23 mouse cellular contexts compared by ENCODE assay signal in genomic region chr6:108130718-108131117, GRCm38 (mm10). TPM values are rescaled to one million over a fixed set of nuclear protein-coding genes. Genes with fewer than 3 reads are reported as not detected.
DNase-seq lines count a peak whose midpoint lies in the region; ATAC-seq lines count a peak whose summit lies in the region.
"Had no signal": no experiment of that assay in that cellular context is flagged by ENCODE, and none has a peak within 500 bp of the region (broad histone marks: within the 10 kb centered on the region; RNA-seq: fewer than 3 reads in every experiment).

No protein-coding gene starts in this region.

- no peak overlapping the region for H3K4me2 ChIP-seq in forebrain, embryonic 16.5 days (ENCODE audit: low read length)
- no peak overlapping the region for H3K4me2 ChIP-seq in forebrain, embryonic 14.5 days (ENCODE audit: low read length)
- H3K4me2 ChIP-seq: forebrain, embryonic 15.5 days; heart, embryonic 13.5 days; hindbrain, embryonic 12.5 days had no signal

- ATAC-seq in forebrain, embryonic 16.5 days: peak; percentile 63
- no peak for ATAC-seq in forebrain, embryonic 14.5 days
- ATAC-seq: activated CD4-positive, CD25-positive, alpha-beta regulatory T cell, adult 4 months; forebrain, embryonic 15.5 days; hindbrain, embryonic 16.5 days; inflammation-experienced regulatory T-cells, adult 6 months; intestine, postnatal 0 days; Patski had no signal

- no peak for DNase-seq in forebrain, embryonic 14.5 days (ENCODE audit: low spot score)
- DNase-seq in heart, adult 11 months: peak; percentile 51
- no peak for DNase-seq in heart, adult 9 months (ENCODE audit: low spot score in 2 of 2)
- DNase-seq in right cerebral cortex, adult 18-20 months: peak; percentile 63
- no peak for DNase-seq in right cerebral cortex, postnatal 14 days
- peak; percentile 49 to 61 for DNase-seq in left cerebral cortex, postnatal 14 days (ENCODE audit: low spot score in 2 of 2)
- no peak for DNase-seq in adrenal gland, postnatal 10 days
- DNase-seq: adrenal gland, postnatal 25 days; cerebellum, adult 11-12 months; cerebellum, postnatal 10 days; gastrocnemius, postnatal 14 days; heart, postnatal 4 days had no signal

- no peak overlapping the region for H3K4me3 ChIP-seq in forebrain, embryonic 16.5 days (replicated peaks; ENCODE audit: low read length)
- no peak overlapping the region for H3K4me3 ChIP-seq in forebrain, embryonic 14.5 days (ENCODE audit: low read depth, low read length)
- H3K4me3 ChIP-seq: embryonic facial prominence, embryonic 10.5 days; forebrain, embryonic 15.5 days; heart, embryonic 13.5 days; hindbrain, embryonic 12.5 days had no signal

- no peak overlapping the region for H3K9ac ChIP-seq in forebrain, embryonic 16.5 days (replicated peaks; ENCODE audit: low read depth, low read length)
- no peak overlapping the region for H3K9ac ChIP-seq in forebrain, embryonic 14.5 days (ENCODE audit: low read length)
- H3K9ac ChIP-seq: forebrain, embryonic 15.5 days; heart, embryonic 13.5 days; hindbrain, embryonic 12.5 days had no signal

- H3K27me3 ChIP-seq in forebrain, embryonic 16.5 days (replicated peaks; ENCODE audit: control insufficient read depth, insufficient read depth, low read length): no peaks in the 10 kb centered on the region
- no peaks in the 10 kb centered on the region for H3K27me3 ChIP-seq in forebrain, embryonic 14.5 days (replicated peaks; ENCODE audit: control insufficient read depth, insufficient read depth, low read length)
- H3K27me3 ChIP-seq: CH12.LX; forebrain, embryonic 15.5 days; heart, embryonic 13.5 days; hindbrain, embryonic 12.5 days; Patski had no signal

- H3K4me1 ChIP-seq in forebrain, embryonic 16.5 days (replicated peaks; ENCODE audit: control insufficient read depth, insufficient read depth, low read length): no peaks in the 10 kb centered on the region
- no peaks in the 10 kb centered on the region for H3K4me1 ChIP-seq in forebrain, embryonic 14.5 days (ENCODE audit: control insufficient read depth, insufficient read depth, low read length)
- H3K4me1 ChIP-seq: embryonic facial prominence, embryonic 10.5 days; forebrain, embryonic 15.5 days; hindbrain, embryonic 12.5 days had no signal

- no peaks in the 10 kb centered on the region for H3K9me3 ChIP-seq in forebrain, embryonic 16.5 days (ENCODE audit: control insufficient read depth, low read length)
- H3K9me3 ChIP-seq in forebrain, embryonic 14.5 days (replicated peaks; ENCODE audit: control insufficient read depth, low read length): no peaks in the 10 kb centered on the region
- H3K9me3 ChIP-seq: embryonic facial prominence, embryonic 10.5 days; forebrain, embryonic 15.5 days; heart, embryonic 13.5 days; hindbrain, embryonic 12.5 days had no signal

- no peaks in the 10 kb centered on the region for H3K36me3 ChIP-seq in forebrain, embryonic 16.5 days (ENCODE audit: control insufficient read depth, insufficient read depth)
- H3K36me3 ChIP-seq in forebrain, embryonic 14.5 days (ENCODE audit: control insufficient read depth, insufficient read depth, low read length): no peaks in the 10 kb centered on the region
- H3K36me3 ChIP-seq: embryonic facial prominence, embryonic 10.5 days; forebrain, embryonic 15.5 days; heart, embryonic 13.5 days; hindbrain, embryonic 12.5 days had no signal

- no peak overlapping the region for H3K27ac ChIP-seq in forebrain, embryonic 16.5 days (ENCODE audit: low read length)
- no peak overlapping the region for H3K27ac ChIP-seq in forebrain, embryonic 14.5 days (ENCODE audit: low read depth, low read length)
- H3K27ac ChIP-seq: embryonic facial prominence, embryonic 10.5 days; forebrain, embryonic 15.5 days; heart, embryonic 13.5 days; hindbrain, embryonic 12.5 days had no signal

- WGBS in forebrain, embryonic 16.5 days: 84% methylated on average over 5 of the region's 5 CpGs
- WGBS in forebrain, embryonic 14.5 days: 88% methylated on average over 5 of the region's 5 CpGs

- intact Hi-C loops in left cerebral cortex, postnatal 14 days (cut with DNase I): no loop called here

RNA-seq across cellular contexts. Expression of gene Sumf1, which starts 54.7 kb away (rescaled TPM):
- 11.7 and 12.0 TPM in 2 replicates for polyA plus RNA-seq in forebrain, embryonic 16.5 days (2015; fragmentation: Nextera tagmentation; extraction: Ambion mirVana)
- 12.5 TPM in 2 replicates for polyA plus RNA-seq in forebrain, embryonic 14.5 days (2014; fragmentation: Nextera tagmentation; extraction: Ambion mirVana)
- total RNA-seq in left cerebral cortex, postnatal 14 days (2021): 10 to 100 TPM; 17.4 to 18.2 TPM
- total RNA-seq in adrenal gland, postnatal 10 days (2021): 10 to 100 TPM; 25.9 to 27.6 TPM

Comparison
In these comparisons a context has a peak if more than half of its experiments do, and no peak if none do; other contexts are left out.
1. DNase-seq: peak in heart, adult 11 months (single experiment), right cerebral cortex, adult 18-20 months (single experiment) and left cerebral cortex, postnatal 14 days (2 of 2); none in forebrain, embryonic 14.5 days (single experiment), heart, adult 9 months (0 of 2), right cerebral cortex, postnatal 14 days (single experiment) and adrenal gland, postnatal 10 days (single experiment).